Mouse (Mus musculus) small intestine, adult 2 months (tissue): ENCODE results near the gene Kctd6. TPM values are rescaled to one million over a fixed set of nuclear protein-coding genes. Genes with fewer than 3 reads are reported as not detected.

Experiments used
- H3K27ac ChIP-seq: fragments of 200-500 bp; 2 replicates; pipeline ENCODE4 v1.5.1; 2012; ENCODE audit warnings: low read depth, low read length, control low read depth, inconsistent platforms; ENCODE audit not compliant: insufficient read depth
- H3K27me3 ChIP-seq: fragments of 200-500 bp; 2 replicates; pipeline ENCODE4 v1.6.1; 2012; ENCODE audit warnings: mild to moderate bottlenecking, moderate library complexity, low read length, inconsistent platforms; ENCODE audit not compliant: control insufficient read depth, insufficient read depth
- H3K36me3 ChIP-seq: fragments of 200-500 bp; 2 replicates; pipeline ENCODE4 v1.6.1; 2012; ENCODE audit warnings: mild to moderate bottlenecking, low read length, control low read depth, inconsistent platforms; ENCODE audit not compliant: control insufficient read depth, insufficient read depth
- H3K4me1 ChIP-seq: fragments of 200-500 bp; 2 replicates; pipeline ENCODE4 v1.6.1; 2012; ENCODE audit warnings: low read length, inconsistent platforms, mixed read lengths; ENCODE audit not compliant: control insufficient read depth, insufficient read depth, insufficient read length
- H3K4me3 ChIP-seq: fragments of 200-500 bp; 2 replicates; pipeline ENCODE4 v1.5.1; 2012; ENCODE audit warnings: low read depth, mild to moderate bottlenecking, control low read depth, inconsistent platforms, low read length, moderate library complexity
- CTCF ChIP-seq: fragments of 200-500 bp; IDR thresholded peaks from 2 replicates; pipeline ENCODE4 v1.5.1; 2012; ENCODE audit warnings: low read depth, mild to moderate bottlenecking, control low read depth, inconsistent platforms, low read length, moderate library complexity, mixed read lengths; ENCODE audit not compliant: insufficient replicate concordance, insufficient read length; ENCODE audit errors: extremely low read depth
- POLR2A ChIP-seq: fragments of 200-500 bp; IDR thresholded peaks from 2 replicates; pipeline ENCODE4 v1.6.1; 2012; ENCODE audit warnings: low read depth, mild to moderate bottlenecking, control low read depth, inconsistent platforms, low read length, moderate library complexity
- WGBS: fragments of 180-500 bp; shearing (Covaris S2); methylation state at CpG from one replicate; pipeline ENCODE4 v1.1.7; 2018; 5-methylcytosine and 5-hydroxymethylcytosine counted together
- polyA plus RNA-seq: library from polyadenylated mRNA; depleted of rRNA; stranded (reverse); fragments of >200 nt; gene quantifications from 2 replicates; pipeline ENCODE4 v1.2.3, GENCODE M21; 2012

The Kctd6 gene
- polyA plus RNA-seq, 1 experiment = 5.7 TPM

- no peak for TF ChIP-seq CTCF
- TF ChIP-seq POLR2A = no peak
- no peaks in the 10 kb centered on the region for H3K4me1 ChIP-seq
- no peak overlapping the region for H3K4me3 ChIP-seq
- H3K27me3 ChIP-seq = no peaks in the 10 kb centered on the region
- H3K36me3 ChIP-seq = no peaks in the 10 kb centered on the region
- no peak overlapping the region for H3K27ac ChIP-seq
- 80% methylated on average over 9 of the region's 9 CpGs for WGBS
These were observed 7.6 kb upstream of the Kctd6 start for GRCm38 (mm10) chr14:8206179-8206910.

- 72% methylated on average over 5 of the region's 5 CpGs for WGBS
- H3K27ac ChIP-seq = no peak overlapping the region
- H3K4me1 ChIP-seq = no peaks in the 10 kb centered on the region
- H3K4me3 ChIP-seq = no peak overlapping the region
- no peaks in the 10 kb centered on the region for H3K36me3 ChIP-seq
- no peaks in the 10 kb centered on the region for H3K27me3 ChIP-seq
- no peak for TF ChIP-seq POLR2A
- TF ChIP-seq CTCF = no peak
These were observed 6.8 kb upstream of the Kctd6 start for GRCm38 (mm10) chr14:8207105-8207504.

GRCm38 (mm10) chr14:8207543-8207942, 6.4 kb upstream of the Kctd6 start:
- no peak overlapping the region for H3K4me3 ChIP-seq
- 91% methylated on average over 5 of the region's 5 CpGs for whole genome bisulfite sequencing
- no peaks in the 10 kb centered on the region for H3K4me1 ChIP-seq
- TF ChIP-seq POLR2A (no peak), CTCF (no peak)
- no peak overlapping the region for H3K27ac ChIP-seq
- H3K36me3 ChIP-seq = no peaks in the 10 kb centered on the region
- H3K27me3 ChIP-seq = no peaks in the 10 kb centered on the region

- H3K4me1 ChIP-seq = peaks cover 3% of the 10 kb centered on the region; the same call in 1 of the 2 replicates
- no peak overlapping the region for H3K4me3 ChIP-seq
- WGBS = 78% methylated on average over 3 of the region's 3 CpGs
These were observed 5.1 kb upstream of the Kctd6 start for GRCm38 (mm10) chr14:8208876-8209275.

GRCm38 (mm10) chr14:8209896-8210295, 4.0 kb upstream of the Kctd6 start:
- H3K36me3 ChIP-seq = no peaks in the 10 kb centered on the region
- TF ChIP-seq CTCF (no peak), POLR2A (no peak)
- H3K4me1 ChIP-seq = peaks cover 3% of the 10 kb centered on the region; the same call in 1 of the 2 replicates
- no peak overlapping the region for H3K27ac ChIP-seq
- no peak overlapping the region for H3K4me3 ChIP-seq
- 100% methylated on average over 2 of the region's 2 CpGs for WGBS
- no peaks in the 10 kb centered on the region for H3K27me3 ChIP-seq

More at GRCm38 (mm10) chr14:8208876-8209275, 5.1 kb upstream of the Kctd6 start:
- Histone ChIP-seq H3K27me3 (no peaks in the 10 kb centered on the region), H3K36me3 (no peaks in the 10 kb centered on the region), H3K27ac (no peak overlapping the region)
- no peak for TF ChIP-seq POLR2A
- no peak for TF ChIP-seq CTCF

GRCm38 (mm10) chr14:8212996-8213395, 944 bp upstream of the Kctd6 start:
- Histone ChIP-seq H3K27me3 (no peaks in the 10 kb centered on the region), H3K36me3 (no peaks in the 10 kb centered on the region), H3K27ac (no peak overlapping the region), H3K4me1 (peaks cover 10% of the 10 kb centered on the region; the same call in 1 of the 2 replicates), H3K4me3 (no peak overlapping the region)
- no peak for TF ChIP-seq POLR2A
- TF ChIP-seq CTCF = no peak
- whole genome bisulfite sequencing = 75% methylated on average over 2 of the region's 2 CpGs

GRCm38 (mm10) chr14:8214299-8215207, 613 bp downstream of the Kctd6 start:
- Histone ChIP-seq H3K36me3 (no peaks in the 10 kb centered on the region), H3K27ac (peak overlapping the region; percentile 31), H3K4me3 (peak overlapping the region; percentile 71), H3K27me3 (no peaks in the 10 kb centered on the region), H3K4me1 (peaks cover 10% of the 10 kb centered on the region; the same call in 1 of the 2 replicates)
- 2% methylated on average over 63 of the region's 63 CpGs for WGBS
- TF ChIP-seq POLR2A (no peak), CTCF (no peak)
